Mouse (Mus musculus) bone marrow macrophage, adult 2 months (primary cell): ENCODE results near the gene Fam162b.

Experiments
- CTCF ChIP-seq: IDR thresholded peaks from 2 replicates; pipeline ENCODE4 v1.5.1; 2012; ENCODE audit warnings: low read depth, mild to moderate bottlenecking, low read length, moderate library complexity
- POLR2A ChIP-seq: IDR thresholded peaks from 2 replicates; pipeline ENCODE4 v1.6.1; 2012; ENCODE audit warnings: mild to moderate bottlenecking, low read depth, low read length, borderline replicate concordance

DNA sequence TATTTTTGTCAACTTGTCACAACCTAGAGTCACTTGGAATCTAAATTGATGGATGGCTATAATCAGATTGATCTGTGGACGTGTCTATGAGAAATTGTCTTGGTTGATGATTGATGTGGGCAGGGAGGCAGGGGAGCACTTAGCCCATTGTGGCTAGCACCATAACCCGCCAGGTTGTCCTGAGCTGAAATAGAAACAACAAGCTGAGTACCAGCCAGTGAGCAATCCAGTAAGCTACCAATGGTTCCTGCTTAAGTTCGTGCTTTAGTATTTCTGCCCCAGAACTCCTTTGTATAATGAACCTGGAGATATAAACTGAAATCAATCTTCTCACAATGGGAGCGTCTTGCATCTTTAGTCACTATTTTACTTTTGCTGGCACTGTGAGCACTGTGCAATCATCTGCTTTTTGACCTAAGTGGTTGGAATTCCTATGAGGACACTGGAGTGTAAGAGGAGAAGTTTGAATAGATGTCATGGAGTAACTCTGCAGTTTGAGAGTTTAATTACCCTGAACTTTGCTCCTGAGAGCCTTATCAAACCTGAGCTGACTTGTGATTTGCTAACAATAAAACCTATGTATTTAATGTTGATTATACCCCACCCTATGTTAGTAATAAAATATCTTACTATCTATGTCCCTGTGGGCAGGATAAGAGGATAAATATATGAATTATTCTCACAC, 19.6 kb upstream of the Fam162b start:
- no peak for TF ChIP-seq CTCF
- no peak for TF ChIP-seq POLR2A
